Mouse (Mus musculus) forebrain, embryonic 15.5 days (tissue): ENCODE measurements around the gene Tmem163. TPM values are rescaled to one million over a fixed set of nuclear protein-coding genes. Genes with fewer than 3 reads are reported as not detected.

Source experiments
- ATAC-seq: fragments of 200-750 bp; cut with Nextera tagmentation; replicated peaks from 2 replicates; pipeline ENCODE4 v1.8.0; 2017; ENCODE audit warnings: mild to moderate bottlenecking, moderate TSS enrichment, moderate library complexity
- H3K27ac ChIP-seq: fragments of 300-500 bp; sonication (generic); replicated peaks from 2 replicates; pipeline ENCODE4 v1.5.1; 2015; ENCODE audit warnings: mild to moderate bottlenecking, inconsistent platforms
- H3K27me3 ChIP-seq: fragments of 300-500 bp; sonication (generic); 2 replicates; pipeline ENCODE4 v1.6.1; 2015; ENCODE audit warnings: inconsistent platforms
- H3K36me3 ChIP-seq: fragments of 300-500 bp; sonication (generic); 2 replicates; pipeline ENCODE4 v1.6.1; 2015; ENCODE audit warnings: mild to moderate bottlenecking, inconsistent platforms
- H3K4me1 ChIP-seq: fragments of 300-500 bp; sonication (generic); 2 replicates; pipeline ENCODE4 v1.6.1; 2015; ENCODE audit warnings: inconsistent platforms
- H3K4me2 ChIP-seq: fragments of 300-500 bp; sonication (generic); replicated peaks from 2 replicates; pipeline ENCODE4 v1.6.1; 2015; ENCODE audit warnings: mild to moderate bottlenecking, inconsistent platforms
- H3K4me3 ChIP-seq: fragments of 300-500 bp; sonication (generic); 2 replicates; pipeline ENCODE4 v1.5.1; 2015; ENCODE audit warnings: mild to moderate bottlenecking, inconsistent platforms
- H3K9ac ChIP-seq: fragments of 300-500 bp; sonication (generic); replicated peaks from 2 replicates; pipeline ENCODE4 v1.6.1; 2015; ENCODE audit warnings: mild to moderate bottlenecking, inconsistent platforms
- H3K9me3 ChIP-seq: fragments of 300-500 bp; sonication (generic); 2 replicates; pipeline ENCODE4 v1.6.1; 2016; ENCODE audit warnings: inconsistent platforms
- WGBS: fragments of 180-500 bp; shearing (Covaris S2); methylation state at CpG from one replicate; pipeline ENCODE4 v1.1.7; 2015; ENCODE audit warnings: mixed read lengths; 5-methylcytosine and 5-hydroxymethylcytosine counted together
- polyA plus RNA-seq: library from polyadenylated mRNA; unstranded; fragments of >200 nt; fragmentation: Nextera tagmentation; extraction: Ambion mirVana; gene quantifications from 2 replicates; pipeline ENCODE4 v1.2.1, GENCODE M21; 2015

The Tmem163 gene
- polyA plus RNA-seq, 1 experiment from 2014 or later = 18.8 TPM

DNA sequence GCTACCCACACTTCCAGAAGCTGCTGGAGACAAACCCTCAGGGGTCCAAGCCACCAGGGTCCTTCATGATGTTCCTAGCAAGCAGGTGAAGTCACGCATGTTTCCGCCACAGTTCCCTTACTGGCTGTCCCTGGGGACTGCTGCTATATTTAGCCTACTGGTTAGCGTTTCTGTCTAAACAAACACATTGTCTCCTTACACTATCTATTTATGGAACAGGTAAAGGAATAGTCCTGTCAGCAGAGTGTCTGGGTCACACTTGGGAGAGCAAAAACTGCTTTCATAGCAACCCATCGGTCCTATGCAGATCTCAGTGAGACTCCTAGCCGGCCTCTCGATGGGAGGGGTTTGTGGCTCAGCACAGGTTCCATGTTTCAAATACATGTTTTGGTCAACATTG lies 168.0 kb downstream of the Tmem163 start:
- no peak overlapping the region for H3K9ac ChIP-seq
- H3K27me3 ChIP-seq = no peaks in the 10 kb centered on the region
- no peaks in the 10 kb centered on the region for H3K9me3 ChIP-seq
- no peak overlapping the region for H3K4me2 ChIP-seq
- ATAC-seq = no peak
- H3K4me3 ChIP-seq = no peak overlapping the region
- H3K36me3 ChIP-seq = 0 out of 2 replicates have a peak, but pooled peaks cover 3% of the 10 kb centered on the region
- no peak overlapping the region for H3K27ac ChIP-seq
- 92% methylated on average over 6 of the region's 6 CpGs for WGBS
- H3K4me1 ChIP-seq = peaks cover 11% of the 10 kb centered on the region; the same call in 1 of the 2 replicates

- Histone ChIP-seq H3K4me1 (peaks cover 11% of the 10 kb centered on the region; the same call in 1 of the 2 replicates), H3K4me2 (no peak overlapping the region), H3K9ac (no peak overlapping the region), H3K27ac (no peak overlapping the region), H3K9me3 (no peaks in the 10 kb centered on the region), H3K36me3 (no peaks in the 10 kb centered on the region), H3K4me3 (no peak overlapping the region), H3K27me3 (no peaks in the 10 kb centered on the region)
- WGBS = 86% methylated on average over 8 of the region's 8 CpGs
- 0 out of 2 replicates have a peak, but pooled peaks have one; percentile 34 for ATAC-seq
Observed at GRCm38 (mm10) chr1:127508921-127509320, 170.4 kb downstream of the Tmem163 start.

DNA sequence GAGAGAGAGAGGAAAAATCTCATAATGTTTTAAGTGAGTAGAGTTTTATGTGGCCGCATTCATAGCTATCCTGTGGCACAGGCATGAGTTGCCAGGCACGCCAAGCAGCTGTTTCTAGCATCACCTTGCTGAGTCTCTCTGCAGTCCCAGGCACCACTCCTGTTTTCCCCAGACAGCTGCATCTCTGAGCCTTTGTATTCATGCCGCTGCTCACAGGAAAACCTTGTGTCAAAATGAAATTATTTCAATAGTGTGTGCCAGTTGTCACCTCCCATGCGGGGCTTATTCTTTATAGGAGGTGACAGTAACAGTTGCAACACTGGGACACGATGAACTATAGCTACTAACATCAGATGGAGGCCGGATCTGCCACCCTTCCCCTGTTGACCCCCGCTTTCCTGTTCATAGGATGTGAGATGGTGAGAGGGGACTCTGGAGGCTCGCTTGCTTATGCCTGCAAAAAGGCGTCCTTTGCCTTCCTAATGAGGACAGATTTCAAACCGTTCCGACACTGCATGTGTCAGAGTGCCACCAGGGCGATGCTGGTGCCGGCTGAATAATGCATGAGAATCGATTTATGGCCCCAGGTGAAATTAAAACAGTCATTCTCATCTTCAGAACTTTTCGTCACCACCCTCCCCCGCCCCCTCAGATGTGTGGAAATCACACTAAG lies 171.1 kb downstream of the Tmem163 start:
- Histone ChIP-seq H3K36me3 (no peaks in the 10 kb centered on the region), H3K4me3 (no peak overlapping the region), H3K27ac (peak overlapping the region; percentile 27; the same call in 1 of the 2 replicates), H3K9me3 (no peaks in the 10 kb centered on the region), H3K4me1 (peaks cover 11% of the 10 kb centered on the region; the same call in 1 of the 2 replicates), H3K27me3 (no peaks in the 10 kb centered on the region), H3K9ac (no peak overlapping the region), H3K4me2 (no peak overlapping the region)
- ATAC-seq = peak; percentile 51
- WGBS = 62% methylated on average over 16 of the region's 16 CpGs

GRCm38 (mm10) chr1:127507042-127507650 lies 172.2 kb downstream of the Tmem163 start:
- H3K9ac ChIP-seq = no peak overlapping the region
- no peak overlapping the region for H3K27ac ChIP-seq
- H3K27me3 ChIP-seq = no peaks in the 10 kb centered on the region
- ATAC-seq = no peak
- no peak overlapping the region for H3K4me3 ChIP-seq
- H3K36me3 ChIP-seq = no peaks in the 10 kb centered on the region
- 59% methylated on average over 10 of the region's 10 CpGs for WGBS
- H3K9me3 ChIP-seq = no peaks in the 10 kb centered on the region
- peaks cover 11% of the 10 kb centered on the region; the same call in 1 of the 2 replicates for H3K4me1 ChIP-seq
- no peak overlapping the region for H3K4me2 ChIP-seq

DNA sequence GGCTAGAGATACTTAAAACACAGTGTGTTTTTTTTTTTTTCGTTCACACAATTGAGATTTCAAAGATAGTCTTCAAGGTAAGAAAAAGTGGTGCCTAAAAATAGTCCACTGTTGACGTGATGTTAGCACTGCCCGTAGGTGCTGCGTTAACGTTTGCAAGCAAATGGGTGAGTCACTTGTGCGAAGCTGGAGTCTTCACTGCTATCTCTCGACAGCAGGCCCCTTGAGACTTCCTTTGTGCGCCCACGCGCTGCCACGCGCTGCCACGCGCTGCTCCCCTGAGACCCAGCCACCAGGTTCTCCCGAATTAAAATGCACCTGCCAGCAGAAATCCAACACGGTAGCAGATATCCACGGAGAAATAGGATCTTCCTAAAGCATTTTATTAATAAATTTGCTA lies 178.6 kb downstream of the Tmem163 start:
- Histone ChIP-seq H3K27ac (peak overlapping the region; percentile 32), H3K9me3 (no peaks in the 10 kb centered on the region), H3K9ac (no peak overlapping the region), H3K4me3 (no peak overlapping the region), H3K36me3 (no peaks in the 10 kb centered on the region), H3K4me1 (0 out of 2 replicates have a peak, but pooled peaks cover 2% of the 10 kb centered on the region), H3K27me3 (no peaks in the 10 kb centered on the region), H3K4me2 (no peak overlapping the region)
- WGBS = 76% methylated on average over 17 of the region's 17 CpGs
- no peak for ATAC-seq

- peak; percentile 59 for ATAC-seq
- 9% methylated on average over 8 of the region's 8 CpGs for WGBS
- Histone ChIP-seq H3K27me3 (no peaks in the 10 kb centered on the region), H3K36me3 (no peaks in the 10 kb centered on the region), H3K9ac (no peak overlapping the region), H3K4me2 (no peak overlapping the region), H3K4me3 (no peak overlapping the region), H3K27ac (peak overlapping the region; percentile 32; the same call in 1 of the 2 replicates), H3K4me1 (0 out of 2 replicates have a peak, but pooled peaks cover 2% of the 10 kb centered on the region), H3K9me3 (no peaks in the 10 kb centered on the region)
Observed at GRCm38 (mm10) chr1:127500219-127500618, 179.1 kb downstream of the Tmem163 start.

DNA sequence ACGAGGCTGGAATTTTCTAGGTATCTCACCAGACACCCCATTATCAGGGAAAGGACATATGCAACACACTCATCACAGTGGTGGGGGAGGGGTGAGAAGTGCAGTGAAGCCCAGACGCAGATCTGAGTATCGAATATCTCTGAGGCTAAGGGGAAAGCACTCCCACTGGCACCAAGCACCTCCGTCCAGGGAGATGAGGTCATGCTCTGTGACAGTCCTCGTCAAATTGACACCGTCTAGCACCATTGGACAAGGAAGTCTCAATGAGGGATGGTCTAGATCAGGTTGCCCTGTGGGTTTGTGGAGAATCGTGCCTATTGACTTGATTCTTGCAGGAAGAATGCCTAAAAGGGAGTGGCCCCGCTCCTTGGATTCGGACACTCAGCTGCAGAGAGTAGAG lies 180.6 kb downstream of the Tmem163 start:
- H3K4me2 ChIP-seq = no peak overlapping the region
- ATAC-seq = no peak
- H3K36me3 ChIP-seq = no peaks in the 10 kb centered on the region
- H3K4me3 ChIP-seq = no peak overlapping the region
- H3K9me3 ChIP-seq = no peaks in the 10 kb centered on the region
- H3K27ac ChIP-seq = no peak overlapping the region
- no peak overlapping the region for H3K9ac ChIP-seq
- H3K27me3 ChIP-seq = no peaks in the 10 kb centered on the region
- 0 out of 2 replicates have a peak, but pooled peaks cover 2% of the 10 kb centered on the region for H3K4me1 ChIP-seq
- WGBS = 66% methylated on average over 9 of the region's 9 CpGs

DNA sequence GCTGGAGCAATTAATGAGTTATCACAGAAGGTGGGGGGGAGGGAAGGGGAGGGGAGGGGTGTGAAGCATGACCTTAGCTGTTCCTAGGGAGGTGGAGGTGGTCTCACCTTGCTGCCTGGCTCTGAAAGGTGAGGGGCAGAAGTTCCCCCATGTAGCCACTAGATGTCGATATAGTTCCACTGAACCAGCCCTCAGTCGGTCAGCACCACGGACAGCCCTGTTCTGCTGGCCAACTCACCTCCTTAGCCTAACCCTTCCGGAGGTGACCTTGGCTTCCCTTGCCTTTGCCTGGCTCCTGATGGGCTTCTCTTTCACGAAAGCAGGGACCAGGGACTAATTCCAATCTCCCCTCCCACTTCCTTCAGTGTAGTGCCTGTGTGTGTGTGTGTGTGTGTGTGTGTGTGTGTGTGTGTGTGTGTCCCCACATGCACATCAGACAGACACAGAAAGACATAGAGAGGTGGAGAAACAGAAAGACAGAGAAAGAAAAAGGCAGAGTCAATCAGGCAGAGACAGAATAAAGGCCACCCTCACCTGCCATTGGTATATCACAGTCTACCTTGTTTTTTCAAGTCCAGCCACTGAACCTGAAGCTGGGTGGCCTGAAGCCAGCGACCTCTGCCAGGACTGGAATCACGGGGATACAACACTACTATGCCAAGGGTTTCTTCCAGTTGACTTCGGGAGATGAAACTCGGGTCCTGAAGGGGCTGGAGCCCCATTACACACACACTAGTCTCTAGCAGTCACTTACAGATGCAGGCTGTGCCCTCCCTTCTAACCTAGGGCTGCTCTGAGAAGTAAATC lies 182.4 kb downstream of the Tmem163 start:
- WGBS = 35% methylated on average over 9 of the region's 9 CpGs

DNA sequence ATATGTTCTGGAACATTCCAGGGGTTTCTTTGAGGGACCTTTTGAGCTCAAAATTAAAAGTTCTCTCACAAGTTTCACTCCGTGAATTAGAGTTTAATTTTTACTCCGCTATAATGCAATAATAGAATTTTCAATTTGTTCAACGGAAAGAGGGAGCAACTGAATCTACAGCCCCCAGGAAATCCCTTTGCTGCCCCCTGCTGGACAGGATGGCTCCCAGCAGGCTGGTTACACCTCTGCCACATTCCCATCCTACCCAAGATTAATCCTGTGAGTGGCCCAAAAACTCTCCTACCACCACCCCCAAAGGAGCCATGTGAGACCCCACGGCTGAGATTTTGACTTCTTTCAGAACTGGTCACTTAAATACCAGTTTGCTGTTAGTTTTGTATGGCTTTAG lies 192.2 kb downstream of the Tmem163 start:
- Histone ChIP-seq H3K36me3 (no peaks in the 10 kb centered on the region; the same call in 1 of the 2 replicates), H3K4me1 (peaks cover 5% of the 10 kb centered on the region; the same call in 1 of the 2 replicates), H3K27ac (no peak overlapping the region), H3K4me2 (no peak overlapping the region), H3K27me3 (no peaks in the 10 kb centered on the region), H3K9me3 (no peaks in the 10 kb centered on the region), H3K9ac (no peak overlapping the region), H3K4me3 (no peak overlapping the region)
- ATAC-seq = no peak
- WGBS = 84% methylated on average over 4 of the region's 4 CpGs

More for the DNA sequence above, 182.4 kb downstream of the Tmem163 start:
- Histone ChIP-seq H3K4me2 (peak overlapping the region; percentile 31), H3K9ac (no peak overlapping the region), H3K27me3 (no peaks in the 10 kb centered on the region), H3K4me3 (no peak overlapping the region), H3K36me3 (no peaks in the 10 kb centered on the region), H3K27ac (no peak overlapping the region), H3K4me1 (0 out of 2 replicates have a peak, but pooled peaks cover 2% of the 10 kb centered on the region), H3K9me3 (no peaks in the 10 kb centered on the region)
- peak; percentile 53 for ATAC-seq

DNA sequence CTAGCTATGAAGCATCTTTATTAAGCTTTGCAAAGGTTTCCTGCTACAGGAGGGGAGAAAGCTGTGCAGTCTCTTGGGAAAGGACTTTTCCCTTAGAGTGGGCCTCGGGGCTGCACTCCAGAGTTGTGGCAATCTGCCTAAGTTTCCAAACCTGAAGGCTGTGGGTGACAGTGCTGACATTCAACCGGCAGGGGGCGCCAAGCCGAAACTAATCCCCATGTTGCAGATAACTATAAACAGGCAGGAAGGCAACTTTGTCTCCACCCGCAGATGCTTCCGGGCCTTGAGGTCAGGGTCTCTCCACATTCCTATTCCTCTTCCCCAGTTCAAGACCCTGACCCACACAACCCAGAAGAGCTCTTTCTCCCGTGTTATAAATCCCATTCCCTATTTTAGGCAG lies 194.5 kb downstream of the Tmem163 start:
- no peaks in the 10 kb centered on the region; the same call in 1 of the 2 replicates for H3K36me3 ChIP-seq
- H3K9me3 ChIP-seq = no peaks in the 10 kb centered on the region
- H3K4me1 ChIP-seq = peaks cover 5% of the 10 kb centered on the region; the same call in 1 of the 2 replicates
- H3K27ac ChIP-seq = no peak overlapping the region
- H3K4me2 ChIP-seq = no peak overlapping the region
- H3K9ac ChIP-seq = no peak overlapping the region
- no peak for ATAC-seq
- WGBS = 46% methylated on average over 7 of the region's 7 CpGs
- no peaks in the 10 kb centered on the region for H3K27me3 ChIP-seq
- H3K4me3 ChIP-seq = no peak overlapping the region

DNA sequence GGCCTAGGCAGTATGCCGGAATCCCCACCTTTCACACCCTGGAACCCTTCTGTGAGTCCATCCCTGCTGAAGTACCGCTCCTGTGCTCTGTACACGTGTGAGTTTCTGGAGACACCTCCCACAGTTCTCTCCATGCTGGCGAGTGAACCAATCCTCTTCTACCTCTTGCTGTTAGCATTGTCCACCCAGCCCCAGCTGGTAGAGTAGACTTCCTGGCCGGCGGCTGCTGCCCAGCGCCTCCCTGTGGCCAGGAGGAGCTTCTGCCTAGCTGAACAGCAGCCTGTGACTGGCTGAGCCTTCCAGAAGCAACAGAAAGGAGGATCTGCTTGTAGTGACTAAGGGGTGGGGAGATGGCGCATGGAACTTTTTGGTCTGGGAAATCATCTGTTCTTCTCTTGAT lies 195.2 kb downstream of the Tmem163 start:
- Histone ChIP-seq H3K9me3 (no peaks in the 10 kb centered on the region), H3K4me2 (no peak overlapping the region), H3K4me3 (no peak overlapping the region), H3K4me1 (peaks cover 5% of the 10 kb centered on the region; the same call in 1 of the 2 replicates), H3K9ac (no peak overlapping the region), H3K27me3 (no peaks in the 10 kb centered on the region), H3K27ac (no peak overlapping the region), H3K36me3 (no peaks in the 10 kb centered on the region; the same call in 1 of the 2 replicates)
- ATAC-seq = no peak
- 94% methylated on average over 8 of the region's 8 CpGs for WGBS
